Mouse (Mus musculus) layer of hippocampus, postnatal 36 days (tissue): Measurements from ENCODE around the gene Tgif1. TPM values are rescaled to one million over a fixed set of nuclear protein-coding genes. Genes with fewer than 3 reads are reported as not detected.
A peak's percentile ranks its signal among the peaks of the same experiment; 100 is the strongest.

Experiments used
- DNase-seq, 2 experiments: peaks; one replicate each; pipeline ENCODE4 v3.0.0; 2022
- total RNA-seq, 2 experiments: library from RNA; stranded (reverse); gene quantifications; 2 replicates each; pipeline ENCODE4 v1.2.3; 2021

Tgif1 gene
- total RNA-seq, 2 experiments from 2014 or later = 1.9 to 2.0 TPM

DNA sequence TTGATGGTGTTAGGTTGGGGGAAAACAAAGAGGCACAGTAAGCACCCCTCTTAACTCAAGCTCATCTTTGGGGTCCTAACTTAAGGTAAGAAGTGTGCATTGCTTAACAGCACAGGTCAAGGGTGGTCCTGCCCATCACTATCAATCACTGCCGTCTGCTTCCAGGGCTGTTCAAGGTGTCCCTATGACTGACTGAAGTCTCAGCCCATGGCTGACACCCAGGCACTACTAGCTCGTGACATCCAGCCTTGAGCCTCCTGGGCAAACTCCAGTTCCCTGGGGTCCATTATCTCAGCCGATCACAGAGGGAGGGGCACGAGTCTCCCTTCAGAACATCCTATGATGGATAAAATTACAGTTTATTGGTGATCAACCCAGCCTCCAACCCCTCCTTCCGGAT, 12.7 kb upstream of the Tgif1 start:
- no peak for DNase-seq

DNA sequence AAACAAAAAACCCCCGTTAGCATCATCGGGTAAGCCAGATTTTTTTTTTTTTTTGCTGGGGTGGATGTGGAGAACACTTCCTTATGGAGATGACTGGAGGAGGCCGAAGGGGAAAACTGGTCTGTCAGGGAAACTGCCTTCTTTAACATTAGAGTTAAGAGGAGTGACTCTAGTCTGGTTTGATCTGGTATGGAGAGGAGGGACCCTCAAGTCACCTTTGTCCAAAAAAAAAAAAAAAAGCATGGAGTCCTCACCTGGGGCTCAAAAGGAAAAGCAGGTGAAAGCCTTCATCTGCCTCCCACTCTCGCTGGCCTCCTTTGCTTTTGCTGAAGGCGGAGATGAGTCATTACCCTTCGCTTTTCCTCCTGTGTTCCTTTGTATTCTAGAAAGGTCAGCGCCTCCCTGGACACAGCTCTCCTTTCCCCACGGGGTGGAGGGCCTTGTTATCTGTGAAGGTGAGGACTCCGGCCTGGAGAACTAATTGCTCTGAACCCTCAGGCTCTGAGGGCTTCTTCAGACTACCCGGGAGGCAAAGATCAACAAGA, 11.8 kb upstream of the Tgif1 start:
- no peak for DNase-seq

DNA sequence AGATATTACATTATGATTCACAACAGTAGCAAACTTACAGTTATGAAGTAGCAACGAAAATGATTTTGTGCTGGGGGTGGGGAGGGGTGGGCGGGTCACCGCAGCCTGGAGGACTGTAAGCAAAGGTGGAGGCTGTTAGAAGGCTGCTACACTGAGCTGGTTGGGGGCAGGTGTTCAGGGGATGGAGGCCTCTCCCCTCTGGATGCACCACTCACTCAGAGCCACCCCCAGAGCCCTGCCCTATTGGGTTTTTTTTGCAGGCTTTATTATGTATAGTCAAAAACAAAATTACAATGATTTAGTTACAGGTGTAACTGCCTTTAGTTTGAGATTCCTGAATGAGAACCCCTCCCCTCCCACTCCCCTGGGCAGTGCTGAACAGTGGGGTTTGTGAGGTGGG, 11.3 kb upstream of the Tgif1 start:
- DNase-seq = no peak

DNA sequence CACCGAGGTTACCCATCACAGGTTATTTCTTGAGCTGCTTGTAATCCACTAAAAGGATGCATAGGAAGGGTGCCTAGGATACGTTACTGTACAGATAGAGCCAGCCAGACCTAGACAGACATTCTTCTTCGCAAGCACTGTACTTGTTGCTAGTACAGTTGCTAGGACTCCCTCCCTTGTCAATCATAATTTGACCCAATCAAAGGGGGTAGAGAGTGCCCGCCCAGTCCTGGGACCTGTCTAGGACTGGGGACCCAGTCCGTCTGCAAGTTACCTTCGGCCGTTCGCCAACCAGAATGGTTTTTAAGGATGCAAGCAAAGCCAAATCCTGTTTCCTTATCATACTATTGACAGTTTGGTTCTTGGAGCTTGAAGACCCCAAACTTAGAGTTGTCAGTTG, 10.8 kb upstream of the Tgif1 start:
- no peak for DNase-seq

DNA sequence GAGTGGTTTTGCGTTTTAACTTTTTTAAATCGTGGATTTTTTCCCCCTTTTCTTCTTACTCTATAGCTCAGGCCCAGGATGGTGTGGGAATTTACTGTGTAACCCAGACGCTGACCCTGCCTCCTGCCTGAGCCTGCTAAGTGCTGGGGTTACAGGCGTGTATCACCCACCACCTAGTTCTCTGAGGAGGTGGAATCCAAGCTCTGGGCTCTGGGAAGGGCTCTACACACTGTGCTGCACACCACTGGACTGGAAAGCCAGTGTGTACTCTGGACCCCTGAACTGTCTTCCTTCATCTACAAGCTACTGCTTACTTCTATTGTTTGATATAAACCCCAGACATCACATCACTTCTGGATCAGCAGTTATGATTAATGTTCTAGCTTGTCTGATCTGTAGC, 5.5 kb upstream of the Tgif1 start:
- DNase-seq = no peak

DNA sequence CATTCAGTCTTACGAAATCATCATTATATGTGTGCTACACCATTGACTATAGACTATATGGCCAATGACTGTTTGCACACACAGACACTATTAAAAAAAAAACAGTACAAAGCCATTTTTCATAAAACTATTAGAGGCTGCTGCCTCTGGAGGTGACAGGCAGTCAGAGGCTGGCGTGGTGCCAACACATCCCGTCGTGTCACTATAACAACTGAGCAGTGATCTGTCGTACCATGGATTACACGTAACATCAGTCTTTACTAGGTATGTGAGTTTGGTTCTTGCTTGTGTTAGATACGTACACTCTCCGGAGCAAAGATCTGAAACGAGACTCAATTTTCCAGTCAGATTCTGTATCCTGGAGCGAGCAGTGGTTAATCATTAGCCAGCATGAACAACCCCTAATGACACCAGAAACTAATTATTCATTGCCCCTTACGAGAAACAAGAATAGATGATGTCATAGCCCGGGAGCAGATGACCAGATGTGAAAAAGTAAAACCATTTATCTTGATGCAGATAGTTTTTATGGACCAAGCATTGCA, 3.6 kb upstream of the Tgif1 start:
- DNase-seq = no peak

DNA sequence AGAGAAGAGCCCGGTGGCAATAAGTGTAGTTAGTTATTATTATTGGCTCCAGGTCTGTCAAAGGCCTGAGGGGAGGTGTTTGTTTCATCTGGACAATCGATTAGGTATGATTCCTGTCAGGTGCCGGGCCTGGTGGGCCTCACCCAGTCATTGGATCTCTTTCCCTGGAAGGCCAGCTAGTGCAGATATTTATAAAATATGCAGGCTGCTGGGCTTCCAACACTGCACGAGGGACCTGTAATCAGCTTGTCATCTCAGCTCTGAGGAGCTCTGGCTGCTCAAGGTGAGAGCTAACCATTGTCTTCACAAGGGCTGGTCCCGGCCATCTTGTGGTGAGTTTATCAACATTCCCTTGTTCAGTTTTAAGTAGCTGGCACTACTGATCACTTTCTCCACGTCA, 675 bp upstream of the Tgif1 start:
- DNase-seq = no peak

DNA sequence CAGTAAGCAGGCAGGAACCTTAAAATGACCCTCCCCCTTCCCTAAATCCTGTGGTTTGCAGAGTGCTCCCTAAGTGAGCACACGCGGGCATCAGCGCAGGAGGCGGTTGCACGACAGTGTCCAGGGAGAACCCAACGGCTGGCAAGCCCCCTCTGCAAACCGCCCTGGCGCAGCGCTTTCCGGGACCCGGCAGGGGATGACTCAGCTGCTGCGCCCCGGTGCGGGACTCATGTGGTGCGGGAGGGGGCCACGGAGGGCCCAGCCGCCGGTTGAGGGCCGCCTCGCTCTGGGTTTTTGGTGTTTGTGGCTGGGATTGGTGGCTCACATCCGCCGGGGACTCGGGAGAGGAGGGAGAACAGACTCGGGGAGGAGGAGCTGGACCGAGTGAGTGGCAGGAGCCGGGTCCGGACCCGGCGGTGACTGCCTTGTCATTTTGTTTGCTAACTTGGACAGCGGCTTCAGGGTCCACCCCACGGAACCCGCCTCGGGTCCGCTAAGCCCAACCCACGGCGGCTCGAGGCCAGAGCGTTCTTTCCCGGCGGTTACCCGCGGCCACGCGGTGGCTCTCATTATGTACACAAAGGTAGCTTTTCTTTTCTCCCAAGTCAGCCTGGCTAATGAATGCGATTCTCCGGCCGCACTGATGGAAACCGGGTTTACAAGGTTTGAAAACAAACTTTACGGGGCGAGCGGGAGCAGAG, 510 bp downstream of the Tgif1 start:
- DNase-seq = peak; percentile 48 to 55

DNA sequence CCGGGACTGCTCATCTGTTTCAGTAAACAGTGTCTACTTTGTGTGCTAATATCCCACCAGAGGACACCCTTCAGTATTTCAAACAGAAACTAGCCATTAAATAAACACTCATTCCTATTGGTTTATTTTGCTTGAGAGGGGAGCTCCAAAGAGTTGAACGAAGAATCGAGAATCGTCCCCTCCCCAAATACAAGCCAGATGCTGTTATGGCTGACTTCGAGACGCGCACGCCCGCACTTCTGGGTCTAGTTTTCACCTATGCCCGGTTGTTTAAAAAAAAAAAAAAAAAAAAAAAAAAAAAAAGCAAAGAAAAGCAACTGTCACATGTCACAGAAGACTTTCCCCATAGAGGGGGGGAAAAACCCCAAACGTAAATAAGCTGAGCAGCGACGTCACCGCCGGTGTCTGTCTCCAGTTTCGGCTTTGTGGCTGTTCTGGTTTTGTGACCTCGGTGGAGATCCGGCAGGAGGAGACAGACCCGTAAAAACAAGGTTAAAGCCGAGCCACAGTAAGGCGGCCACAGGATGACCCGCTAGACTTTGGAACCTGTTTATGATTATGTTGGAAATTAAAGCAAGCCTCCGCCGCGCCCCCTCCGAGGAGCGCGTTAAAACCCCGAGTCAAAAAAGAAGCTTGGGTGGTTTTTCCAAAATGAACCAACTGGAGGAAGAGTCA, 1.2 kb downstream of the Tgif1 start:
- DNase-seq = no peak

DNA sequence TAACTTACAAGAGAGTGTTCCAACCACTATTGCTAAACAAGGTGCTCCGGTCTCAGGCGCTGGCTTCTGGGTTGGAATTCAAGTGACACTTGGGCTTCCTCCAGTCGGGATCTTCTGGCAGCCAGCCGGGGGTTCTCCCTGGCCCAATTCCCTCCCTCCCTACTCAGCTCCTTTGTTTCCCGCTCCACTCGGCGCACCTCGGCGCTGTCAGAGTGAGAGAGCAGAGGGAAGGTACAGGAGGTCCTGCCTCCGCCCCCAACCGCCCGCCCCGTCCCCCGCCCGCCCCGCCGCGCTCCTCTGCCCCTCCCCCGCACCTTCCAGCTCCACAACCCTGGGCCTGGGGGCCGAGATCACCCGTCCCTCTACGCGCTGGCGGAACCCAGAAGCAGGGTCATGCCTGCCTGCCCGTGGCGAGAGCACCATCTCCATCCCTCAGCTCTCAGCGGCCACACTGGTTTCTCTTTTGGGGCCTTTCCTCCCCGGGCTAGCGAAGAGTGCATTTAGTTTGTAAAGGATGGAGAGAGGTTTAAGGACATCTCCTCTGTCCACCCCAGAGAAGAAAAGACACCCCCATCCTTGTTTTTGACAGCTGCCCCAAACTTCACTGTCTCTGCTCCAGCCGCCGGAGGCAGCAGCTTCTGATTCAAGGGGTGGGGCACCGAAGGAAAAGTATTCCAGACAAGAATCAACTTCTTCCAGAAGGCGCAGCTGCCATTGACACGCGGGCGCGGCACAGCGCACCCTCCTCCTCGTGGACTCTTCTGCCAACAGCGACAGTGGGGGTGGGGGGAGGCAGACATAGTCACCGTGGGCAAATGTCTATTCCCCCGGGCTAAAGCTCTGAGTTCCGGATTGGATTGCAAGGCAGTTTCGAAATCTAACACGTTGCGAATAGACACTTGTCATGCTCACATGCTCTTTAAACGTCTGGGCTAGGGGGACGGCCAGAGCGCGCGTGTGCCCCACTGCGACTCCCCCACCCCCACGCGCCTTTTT, 2.1 kb downstream of the Tgif1 start:
- DNase-seq = peak; percentile 25 to 27

DNA sequence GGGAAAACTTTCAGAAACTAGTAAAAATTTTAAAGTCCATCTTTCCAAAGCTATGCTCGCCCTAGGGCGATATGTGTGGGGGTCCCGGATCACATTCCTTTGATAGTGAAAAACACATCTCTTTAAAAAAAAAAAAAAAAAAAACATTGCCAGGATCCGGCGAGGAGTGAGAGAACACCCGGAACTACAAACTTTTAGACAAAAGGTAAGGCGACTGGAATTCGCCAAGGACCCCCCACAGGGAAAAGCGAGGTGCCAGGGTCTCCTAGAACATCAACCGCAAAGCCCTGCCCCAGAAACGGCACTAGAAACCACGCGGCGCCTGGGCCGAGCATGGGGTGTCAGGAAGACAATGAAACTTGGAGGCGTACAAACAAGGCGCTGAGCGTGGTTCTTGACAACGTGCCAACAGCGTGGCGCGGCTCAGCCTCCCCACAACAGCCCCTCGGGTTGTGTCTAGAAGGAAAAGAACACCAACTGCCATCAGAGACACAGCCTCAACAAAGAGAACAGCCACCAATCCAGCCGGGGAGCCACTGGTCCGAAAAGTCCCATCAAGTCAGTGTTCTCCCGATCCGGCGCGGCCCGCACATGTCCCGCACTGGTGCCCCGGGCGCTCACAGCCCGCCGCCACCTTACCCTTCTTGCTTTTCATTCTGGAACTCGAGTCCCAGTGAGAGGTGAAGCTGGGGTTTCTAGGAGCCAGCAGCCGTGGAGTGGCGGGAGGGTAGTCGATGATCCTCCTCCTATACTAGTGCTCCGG, 2.9 kb downstream of the Tgif1 start:
- DNase-seq = peak in 1 of 2 experiments; percentile 15

DNA sequence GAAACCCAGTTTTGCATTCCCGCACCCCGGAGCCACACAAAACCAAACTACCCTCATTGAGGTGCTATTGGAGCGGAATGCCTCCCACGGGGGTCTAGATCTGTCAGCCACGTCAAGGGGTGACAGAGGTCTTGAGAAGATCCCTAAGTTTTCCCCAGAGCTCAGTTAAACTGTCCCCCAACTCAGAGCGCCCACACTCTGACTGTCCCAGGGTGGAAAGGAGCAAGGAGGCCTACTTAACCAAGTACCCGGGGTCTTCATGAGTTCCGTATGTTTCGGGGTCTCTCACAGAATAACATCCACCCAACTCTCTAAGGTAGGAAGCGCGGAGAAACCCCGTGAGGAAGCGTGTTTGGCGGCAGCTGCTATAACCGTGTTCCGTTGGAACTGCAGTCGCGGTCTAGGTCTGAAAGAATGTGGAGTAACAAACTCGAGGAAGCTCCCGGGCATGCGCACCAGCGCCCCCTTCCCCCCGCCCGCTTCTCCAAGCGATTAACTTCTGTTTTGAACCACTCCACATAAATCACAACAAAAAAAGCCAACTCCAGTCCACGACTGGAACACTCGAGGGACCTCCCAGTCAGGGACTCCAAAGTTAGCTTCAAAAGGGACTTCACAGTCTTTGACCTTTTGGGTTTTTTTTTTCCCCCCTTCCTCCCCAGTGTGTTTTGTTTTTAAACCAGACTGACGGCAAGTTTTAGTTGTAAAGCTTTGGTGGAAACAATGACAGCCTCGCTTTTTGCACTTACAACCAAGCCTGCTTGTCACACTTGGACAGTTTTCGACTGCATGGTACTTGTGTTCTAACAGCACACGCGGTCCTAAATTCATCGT, 3.7 kb downstream of the Tgif1 start:
- peak; percentile 42 to 54 for DNase-seq

DNA sequence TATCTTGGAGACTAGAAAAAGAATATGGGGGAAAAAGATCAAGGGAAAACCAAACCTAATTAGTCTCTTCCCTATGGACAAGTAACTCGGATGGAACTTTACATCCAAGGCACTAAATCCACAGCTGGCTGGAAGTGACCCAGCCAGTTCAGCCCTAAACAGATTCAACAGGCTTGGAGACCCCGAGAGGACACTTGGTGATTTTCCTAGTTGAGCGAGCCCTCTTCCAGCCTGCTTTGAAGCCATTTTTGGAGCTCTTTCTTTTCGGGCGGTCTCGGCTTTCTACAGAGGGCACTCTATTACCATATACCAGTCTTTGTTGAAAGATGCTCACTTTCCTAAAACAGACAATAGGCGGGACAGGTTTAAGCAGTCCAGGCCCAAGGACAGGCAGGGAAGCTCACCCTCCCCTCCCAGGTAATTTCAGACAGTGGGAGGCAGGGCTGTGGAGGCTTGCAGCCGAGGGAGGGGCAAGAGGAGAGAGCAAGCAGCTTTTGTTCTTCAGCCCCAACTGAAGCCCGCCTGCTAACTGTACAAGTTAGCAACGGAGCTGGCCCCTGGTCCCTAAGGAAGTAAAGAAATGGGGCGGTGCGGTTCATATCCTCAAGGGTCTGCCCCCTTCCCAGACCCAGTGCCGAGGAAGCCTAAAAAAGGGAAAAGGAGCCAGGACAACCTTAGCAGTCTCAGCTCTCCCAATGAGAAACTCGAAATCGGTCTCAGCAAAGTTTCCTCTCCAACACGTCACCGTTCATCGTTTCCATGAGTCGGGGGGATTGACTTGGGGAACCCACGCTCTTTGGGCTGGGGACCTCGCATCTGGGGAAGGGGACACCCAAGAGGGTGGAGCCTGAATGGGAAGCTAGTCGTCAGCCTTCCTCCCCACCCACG, 4.6 kb downstream of the Tgif1 start:
- DNase-seq = no peak

DNA sequence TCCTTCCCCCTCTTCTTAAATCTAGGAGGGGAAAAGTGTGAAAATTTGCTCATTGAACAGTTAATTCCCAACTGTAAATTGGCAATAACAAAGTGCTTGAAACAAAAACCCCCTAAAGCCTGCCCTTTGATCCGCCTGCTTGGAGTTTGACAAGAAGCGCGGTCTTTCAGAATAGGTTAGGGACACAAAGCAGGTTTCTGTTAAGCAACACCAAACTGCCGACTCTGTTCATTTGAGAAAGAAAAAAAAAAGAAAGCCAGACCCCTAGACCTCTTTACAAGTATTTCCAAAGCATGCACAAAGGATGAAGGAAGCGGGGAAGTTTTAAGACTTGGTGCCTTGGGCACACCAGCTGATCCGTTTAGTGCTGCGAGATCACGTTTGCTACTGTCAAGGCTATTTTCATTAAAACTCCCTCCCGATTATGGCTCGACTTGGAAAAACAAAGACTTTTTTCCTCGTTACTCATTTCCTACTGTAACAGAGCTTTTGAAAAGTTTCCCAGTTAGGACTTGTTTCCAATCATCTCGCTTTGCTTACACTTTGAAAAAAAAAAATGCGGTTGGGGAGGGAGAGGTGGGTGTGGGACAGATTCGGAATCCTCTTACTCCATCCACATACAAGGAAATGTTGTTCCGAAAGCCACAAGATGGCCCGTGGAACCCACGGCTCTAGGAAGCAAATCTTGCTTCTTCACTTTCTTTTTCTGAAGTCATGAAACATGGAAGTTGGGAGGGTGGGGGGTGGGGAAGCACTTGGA, 5.4 kb downstream of the Tgif1 start:
- no peak for DNase-seq

DNA sequence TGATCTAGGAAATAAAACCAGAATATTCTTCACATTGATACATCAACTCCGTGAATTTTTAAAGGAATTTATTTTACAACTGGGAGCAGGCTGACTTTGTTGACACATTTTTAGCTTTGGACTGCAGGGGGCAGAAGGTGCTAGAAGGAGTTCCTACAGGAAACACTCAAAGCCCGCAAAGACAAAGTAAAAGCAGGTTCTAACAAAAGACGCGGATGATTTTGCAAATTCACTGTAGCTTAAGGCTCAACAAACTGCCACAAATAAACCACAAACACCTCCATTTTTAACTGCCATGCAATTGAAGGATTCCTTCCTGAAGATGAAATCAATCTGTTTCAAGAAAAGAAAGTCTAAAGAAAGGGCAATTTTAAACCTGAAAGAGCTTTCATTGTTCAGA, 6.3 kb downstream of the Tgif1 start:
- DNase-seq = no peak

DNA sequence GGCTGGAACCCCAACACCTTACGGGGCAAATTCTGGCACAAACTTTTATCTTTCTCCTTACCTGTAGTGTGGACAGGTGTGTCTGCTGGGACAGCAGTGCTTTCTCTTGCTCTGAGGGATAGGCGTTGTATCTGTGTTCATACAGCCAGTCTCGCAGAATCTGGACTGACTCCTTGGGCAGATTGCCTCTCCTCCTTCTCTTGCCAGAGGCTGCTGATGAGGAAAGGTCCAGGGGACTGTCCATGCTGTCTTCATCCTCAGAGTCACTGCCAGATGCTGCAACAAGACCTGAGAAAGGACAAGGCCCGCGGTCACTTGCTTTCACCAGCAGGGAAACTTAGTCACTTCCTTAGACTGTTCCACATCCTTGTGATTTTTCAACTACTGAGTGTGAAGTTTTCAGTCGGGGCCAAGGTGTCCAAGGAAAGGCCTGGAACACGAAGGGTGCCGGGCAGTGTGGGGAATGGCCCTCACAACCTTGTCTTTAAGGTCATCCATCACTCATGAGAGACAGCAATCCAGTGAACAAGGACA, 7.2 kb downstream of the Tgif1 start:
- DNase-seq = no peak

DNA sequence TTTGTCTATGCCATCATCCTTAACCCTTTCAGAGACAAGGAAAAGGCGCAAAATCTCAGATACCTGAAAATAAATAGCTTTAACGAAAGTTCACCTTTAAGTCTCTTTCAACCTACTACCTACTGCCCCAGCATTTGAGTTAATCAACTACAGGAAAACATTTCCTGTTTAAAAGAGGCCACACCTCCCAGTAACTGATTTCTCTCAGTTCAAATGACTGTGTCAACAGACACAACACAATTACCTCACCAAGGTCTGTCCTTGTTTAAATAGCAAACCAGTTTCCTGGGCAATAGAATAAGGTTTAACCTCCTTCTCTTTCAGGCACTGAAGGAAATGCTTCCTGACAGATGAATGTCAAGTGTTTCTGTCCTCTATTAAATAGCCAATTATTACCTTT, 7.8 kb downstream of the Tgif1 start:
- DNase-seq = no peak

DNA sequence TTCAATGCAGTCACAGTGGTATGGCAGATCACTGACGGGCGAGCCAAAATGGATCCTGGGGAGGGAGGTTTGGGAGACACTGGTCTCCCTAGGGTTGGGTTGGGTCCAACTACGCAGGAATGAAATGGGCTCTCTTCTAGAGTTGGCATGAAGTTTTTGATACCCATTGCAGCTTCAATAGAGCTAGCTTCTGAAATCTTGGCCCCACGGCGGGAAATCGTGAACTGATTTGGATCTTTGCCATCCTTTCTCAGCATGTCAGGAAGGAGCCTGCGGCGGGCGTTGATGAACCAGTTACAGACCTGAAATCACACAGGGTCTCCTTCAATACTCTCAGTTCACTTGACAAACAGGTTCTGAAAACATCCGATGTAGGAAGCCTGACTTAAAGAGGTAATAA, 8.4 kb downstream of the Tgif1 start:
- DNase-seq = no peak

DNA sequence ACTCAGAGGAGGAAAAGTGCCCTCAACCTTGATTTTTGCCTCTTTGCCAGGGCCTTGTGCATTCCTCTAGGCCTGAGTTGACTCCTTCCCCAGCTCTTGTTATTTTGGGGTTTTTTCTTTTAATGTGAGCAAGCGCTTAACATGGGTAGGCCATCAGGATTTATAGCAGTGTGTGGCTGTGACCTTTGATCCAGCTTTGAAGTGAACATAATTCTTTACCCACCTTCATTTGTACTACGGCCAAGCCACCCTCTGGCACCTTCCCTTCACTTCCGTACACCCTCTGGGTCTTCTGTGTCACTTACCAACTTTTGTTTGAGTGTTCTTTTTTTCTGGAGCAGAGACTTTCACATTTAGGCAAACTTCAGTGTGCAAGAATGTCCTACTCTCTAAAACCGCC, 10.1 kb downstream of the Tgif1 start:
- no peak for DNase-seq
